Mouse (Mus musculus) embryonic facial prominence, embryonic 13.5 days (tissue): ENCODE measurements around the gene Il20. TPM values are rescaled to one million over a fixed set of nuclear protein-coding genes. Genes with fewer than 3 reads are reported as not detected.

ENCODE experiments used
- ATAC-seq: fragments of 200-750 bp; cut with Nextera tagmentation; 2 replicates; pipeline ENCODE4 v1.8.0; 2017; ENCODE audit warnings: low read depth; ENCODE audit not compliant: insufficient number of reproducible peaks, insufficient read depth, low FRiP score, low TSS enrichment
- H3K27ac ChIP-seq: fragments of 300-500 bp; sonication (generic); 2 replicates; pipeline ENCODE4 v1.5.1; 2015; ENCODE audit warnings: moderate library complexity, mild to moderate bottlenecking, inconsistent platforms
- H3K27me3 ChIP-seq: fragments of 300-500 bp; sonication (generic); 2 replicates; pipeline ENCODE4 v1.6.1; 2015; ENCODE audit warnings: mild to moderate bottlenecking, inconsistent platforms
- H3K36me3 ChIP-seq: fragments of 300-500 bp; sonication (generic); 2 replicates; pipeline ENCODE4 v1.6.1; 2015; ENCODE audit warnings: mild to moderate bottlenecking, inconsistent platforms
- H3K4me1 ChIP-seq: fragments of 300-500 bp; sonication (generic); 2 replicates; pipeline ENCODE4 v1.6.1; 2015; ENCODE audit warnings: inconsistent platforms
- H3K4me2 ChIP-seq: fragments of 300-500 bp; sonication (generic); 2 replicates; pipeline ENCODE4 v1.6.1; 2015; ENCODE audit warnings: moderate library complexity, mild to moderate bottlenecking, inconsistent platforms
- H3K4me3 ChIP-seq: fragments of 300-500 bp; sonication (generic); 2 replicates; pipeline ENCODE4 v1.5.1; 2015; ENCODE audit warnings: mild to moderate bottlenecking, inconsistent platforms
- H3K9ac ChIP-seq: fragments of 300-500 bp; sonication (generic); 2 replicates; pipeline ENCODE4 v1.6.1; 2015; ENCODE audit warnings: mild to moderate bottlenecking, inconsistent platforms
- H3K9me3 ChIP-seq: fragments of 300-500 bp; sonication (generic); 2 replicates; pipeline ENCODE4 v1.6.1; 2016; ENCODE audit warnings: inconsistent platforms
- WGBS: fragments of 180-500 bp; shearing (Covaris S2); methylation state at CpG from one replicate; pipeline ENCODE4 v1.1.7; 2015; ENCODE audit warnings: mixed read lengths; 5-methylcytosine and 5-hydroxymethylcytosine counted together
- polyA plus RNA-seq: library from polyadenylated mRNA; unstranded; fragments of >200 nt; fragmentation: Nextera tagmentation; extraction: Ambion mirVana; gene quantifications from 2 replicates; pipeline ENCODE4 v1.2.1, GENCODE M21; 2015

Gene Il20
- polyA plus RNA-seq, 1 experiment from 2014 or later, result not detected

DNA sequence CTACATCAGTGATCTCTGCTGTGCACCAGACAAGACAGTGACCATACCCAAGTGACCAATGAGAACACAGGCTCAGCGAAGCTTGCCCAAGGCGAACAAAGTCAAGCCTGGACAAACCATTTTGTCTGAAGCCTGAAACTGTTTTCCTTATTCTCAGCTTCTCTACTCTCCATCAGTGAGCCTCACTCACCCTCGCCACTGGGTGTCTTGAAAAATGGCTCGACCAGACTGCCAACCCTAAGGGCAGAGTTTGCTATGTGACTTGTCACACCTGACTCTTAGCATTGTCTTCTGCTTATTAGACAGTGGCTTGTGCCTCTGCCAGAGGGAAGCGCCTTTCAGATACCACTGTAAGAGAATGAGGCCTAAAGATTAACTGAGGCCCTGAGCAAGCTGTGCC, 46.5 kb downstream of the Il20 start:
- no peak overlapping the region for H3K4me3 ChIP-seq
- no peaks in the 10 kb centered on the region for H3K9me3 ChIP-seq
- no peak overlapping the region for H3K4me2 ChIP-seq
- WGBS, result 85% methylated on average over 5 of the region's 5 CpGs
- H3K27ac ChIP-seq, result no peak overlapping the region
- no peak for ATAC-seq
- H3K36me3 ChIP-seq, result no peaks in the 10 kb centered on the region
- no peak overlapping the region for H3K9ac ChIP-seq
- H3K27me3 ChIP-seq, result no peaks in the 10 kb centered on the region
- H3K4me1 ChIP-seq, result no peaks in the 10 kb centered on the region

DNA sequence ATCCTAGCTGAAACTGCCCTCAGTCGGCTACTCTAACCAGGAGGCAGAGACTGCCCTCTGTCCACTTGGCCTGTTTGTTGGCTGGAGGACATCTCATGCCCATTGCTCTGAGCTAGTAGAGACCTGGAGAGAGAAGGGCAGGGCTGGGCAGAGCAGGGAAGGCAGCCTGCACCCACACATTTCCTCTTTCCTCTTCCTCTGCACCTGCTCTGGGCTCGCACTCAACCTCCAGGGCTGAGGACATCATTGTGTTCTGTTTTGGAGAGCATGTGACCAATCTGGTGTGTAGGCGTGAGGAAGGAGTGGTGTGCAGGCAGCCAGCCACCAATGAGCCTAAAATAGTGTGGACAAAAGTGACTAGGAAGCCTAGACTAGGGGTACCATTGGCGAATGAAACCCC, 47.0 kb downstream of the Il20 start:
- no peaks in the 10 kb centered on the region for H3K4me1 ChIP-seq
- H3K27ac ChIP-seq, result no peak overlapping the region
- H3K4me2 ChIP-seq, result no peak overlapping the region
- no peak for ATAC-seq
- H3K27me3 ChIP-seq, result no peaks in the 10 kb centered on the region
- no peaks in the 10 kb centered on the region for H3K36me3 ChIP-seq
- no peak overlapping the region for H3K4me3 ChIP-seq
- WGBS, result 79% methylated on average over 4 of the region's 4 CpGs
- H3K9ac ChIP-seq, result no peak overlapping the region
- no peaks in the 10 kb centered on the region for H3K9me3 ChIP-seq

DNA sequence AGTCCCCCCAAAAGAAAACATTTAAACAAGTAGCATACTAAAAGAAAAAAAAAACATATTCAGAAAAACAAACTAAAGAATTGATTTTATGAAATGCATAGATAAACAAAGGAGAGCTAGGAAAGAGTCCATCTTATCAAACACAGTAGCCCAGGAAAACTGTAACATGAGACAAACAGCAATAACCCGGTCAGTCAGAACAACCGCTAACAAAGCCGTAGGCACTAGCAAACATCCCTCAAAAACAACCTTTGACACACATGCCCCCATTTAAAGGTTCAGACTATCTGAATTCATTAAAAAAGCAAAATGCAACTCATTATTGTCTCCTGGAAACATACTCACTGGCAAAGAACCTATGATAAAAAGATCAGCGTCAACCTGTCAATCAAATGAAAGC, 53.8 kb downstream of the Il20 start:
- Histone ChIP-seq H3K9me3 (no peaks in the 10 kb centered on the region), H3K27ac (no peak overlapping the region), H3K27me3 (no peaks in the 10 kb centered on the region), H3K4me3 (no peak overlapping the region), H3K9ac (no peak overlapping the region), H3K36me3 (no peaks in the 10 kb centered on the region), H3K4me1 (no peaks in the 10 kb centered on the region), H3K4me2 (no peak overlapping the region)
- WGBS, result 69% methylated on average over 4 of the region's 4 CpGs
- no peak for ATAC-seq

Other genes with a start within 250 kb of the Il20 start
- not detected in 2 replicates for gene C4bp, start 249.8 kb downstream of the Il20 start, polyA plus RNA-seq
- gene Gm29427, start 195.7 kb downstream of the Il20 start, polyA plus RNA-seq, result not detected in 2 replicates
- gene Yod1, start 194.1 kb downstream of the Il20 start, polyA plus RNA-seq, result 14.0 and 15.3 TPM in 2 replicates
- gene Pfkfb2, start 182.2 kb downstream of the Il20 start, polyA plus RNA-seq, result 11.3 and 12.2 TPM in 2 replicates
- 1.5 TPM in 2 replicates for gene AA986860, start 179.5 kb downstream of the Il20 start, polyA plus RNA-seq
- not detected in 2 replicates for gene Fcamr, start 110.5 kb downstream of the Il20 start, polyA plus RNA-seq
- gene Pigr, start 84.8 kb downstream of the Il20 start, polyA plus RNA-seq, result 0.41 TPM in 1 of 2 replicates, not detected in the other
- gene Fcmr, start 45.8 kb downstream of the Il20 start, polyA plus RNA-seq, result not detected in 2 replicates
- 0.18 TPM in 1 of 2 replicates, not detected in the other for gene Il24, start 24.0 kb downstream of the Il20 start, polyA plus RNA-seq
- gene Il19, start 28.7 kb upstream of the Il20 start, polyA plus RNA-seq, result not detected in 2 replicates
- gene Il10, start 108.4 kb upstream of the Il20 start, polyA plus RNA-seq, result not detected in 2 replicates
- 39.8 and 40.4 TPM in 2 replicates for gene Mapkapk2, start 186.4 kb upstream of the Il20 start, polyA plus RNA-seq
- gene Dyrk3, start 226.9 kb upstream of the Il20 start, polyA plus RNA-seq, result 3.3 and 3.9 TPM in 2 replicates
- gene Eif2d, start 241.7 kb upstream of the Il20 start, polyA plus RNA-seq, result 61.3 and 68.7 TPM in 2 replicates